Mouse (Mus musculus): ENCODE measurements around the gene Slit3. TPM values are rescaled to one million over a fixed set of nuclear protein-coding genes. Genes with fewer than 3 reads are reported as not detected.
A peak's percentile ranks its signal among the peaks of the same experiment; 100 is the strongest.

Slit3 gene
- polyA plus RNA-seq, 1 experiment from 2014 or later: 24.1 TPM

DNA sequence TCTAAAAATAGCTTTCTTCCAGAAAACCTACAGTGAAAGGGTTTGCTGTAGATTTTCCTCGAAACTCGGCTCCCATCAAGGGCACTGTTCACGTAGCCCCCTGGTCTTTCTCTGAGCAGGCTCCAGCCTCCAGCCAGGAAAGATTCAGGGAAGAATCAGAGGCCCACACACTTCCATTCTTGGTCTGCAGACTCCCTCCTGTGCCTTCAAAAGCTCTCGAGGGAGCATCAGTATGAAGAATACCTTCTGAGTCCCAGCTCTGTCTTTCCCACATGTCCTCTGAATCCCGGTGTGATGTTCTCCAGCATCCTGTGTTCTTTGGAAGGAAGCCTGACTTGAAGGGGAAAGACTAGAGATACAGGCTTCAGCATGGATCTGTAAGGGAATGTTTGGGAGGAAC lies 461.6 kb downstream of the Slit3 start:
- H3K9ac ChIP-seq (ENCODE audit: low read depth, low read length): no peak overlapping the region
- H3K27ac ChIP-seq (replicated peaks; ENCODE audit: low read depth, low read length): no peak overlapping the region
- peaks cover 13% of the 10 kb centered on the region for H3K36me3 ChIP-seq (ENCODE audit: control insufficient read depth, insufficient read depth, low read length)
- DNase-seq (ENCODE audit: low spot score): no peak
- no peak overlapping the region for H3K4me3 ChIP-seq (ENCODE audit: low read depth, low read length)
- H3K4me2 ChIP-seq (ENCODE audit: low read depth, low read length): no peak overlapping the region
- WGBS: 73% methylated on average over 5 of the region's 5 CpGs
- no peaks in the 10 kb centered on the region for H3K27me3 ChIP-seq (replicated peaks; ENCODE audit: control insufficient read depth, insufficient read depth, low read length)
- H3K9me3 ChIP-seq (ENCODE audit: control insufficient read depth, low read length): no peaks in the 10 kb centered on the region
- no peak for ATAC-seq (ENCODE audit: low read depth)
- H3K4me1 ChIP-seq (ENCODE audit: control insufficient read depth, insufficient read depth, low read length): no peaks in the 10 kb centered on the region

GRCm38 (mm10) chr11:35583633-35584032 lies 462.6 kb downstream of the Slit3 start:
- no peaks in the 10 kb centered on the region for H3K4me1 ChIP-seq (ENCODE audit: control insufficient read depth, insufficient read depth, low read length)
- no peaks in the 10 kb centered on the region for H3K9me3 ChIP-seq (ENCODE audit: control insufficient read depth, low read length)
- no peak overlapping the region for H3K4me2 ChIP-seq (ENCODE audit: low read depth, low read length)
- no peak overlapping the region for H3K4me3 ChIP-seq (ENCODE audit: low read depth, low read length)
- 68% methylated on average over 7 of the region's 7 CpGs for WGBS
- H3K27me3 ChIP-seq (replicated peaks; ENCODE audit: control insufficient read depth, insufficient read depth, low read length): no peaks in the 10 kb centered on the region
- no peak for DNase-seq (ENCODE audit: low spot score)
- H3K27ac ChIP-seq (replicated peaks; ENCODE audit: low read depth, low read length): no peak overlapping the region
- H3K9ac ChIP-seq (ENCODE audit: low read depth, low read length): no peak overlapping the region
- peak; percentile 42; the same call in 1 of the 2 replicates for ATAC-seq (ENCODE audit: low read depth)
- H3K36me3 ChIP-seq (ENCODE audit: control insufficient read depth, insufficient read depth, low read length): peaks cover 15% of the 10 kb centered on the region

DNA sequence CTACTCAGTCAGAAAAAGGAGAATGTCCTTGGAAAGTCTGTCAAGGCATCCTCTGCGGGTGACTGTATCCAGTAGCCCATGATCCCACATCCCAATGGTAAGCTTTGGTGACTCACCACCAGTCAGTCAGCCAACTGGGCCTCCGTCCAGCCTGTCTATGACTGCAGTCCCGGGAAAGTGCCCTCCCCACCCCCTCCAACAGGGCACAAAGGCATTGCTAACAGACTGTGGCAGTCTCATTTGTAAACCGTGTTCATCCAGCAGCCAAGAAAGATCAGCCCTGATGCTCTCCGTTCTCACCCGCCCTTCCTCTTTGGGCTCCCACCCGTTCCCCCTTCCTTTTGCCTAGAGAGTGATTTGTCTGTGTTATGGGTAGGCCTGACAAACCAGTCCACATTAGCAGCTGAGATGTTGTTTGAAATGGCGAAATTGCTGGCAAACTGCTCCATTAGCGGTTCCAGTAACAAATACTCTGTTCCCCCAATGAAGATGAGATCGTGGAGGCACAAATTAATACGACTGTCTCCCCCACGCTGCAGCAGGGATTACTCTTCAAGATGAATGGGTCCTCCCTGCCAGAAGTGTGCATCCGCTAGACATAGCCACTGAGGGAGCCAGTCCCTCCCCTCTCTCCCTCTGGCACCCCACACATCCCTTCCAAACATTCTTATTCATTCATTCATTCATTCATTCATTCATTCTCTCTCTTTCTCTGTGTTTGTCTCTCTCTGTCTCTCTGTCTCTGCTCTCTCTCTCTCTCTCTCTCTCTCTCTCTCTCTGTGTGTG lies 466.3 kb downstream of the Slit3 start:
- Histone ChIP-seq H3K9me3 (ENCODE audit: control insufficient read depth, low read length) (no peaks in the 10 kb centered on the region), H3K4me3 (ENCODE audit: low read depth, low read length) (no peak overlapping the region), H3K4me2 (ENCODE audit: low read depth, low read length) (no peak overlapping the region), H3K27ac (replicated peaks; ENCODE audit: low read depth, low read length) (no peak overlapping the region), H3K9ac (ENCODE audit: low read depth, low read length) (no peak overlapping the region), H3K27me3 (replicated peaks; ENCODE audit: control insufficient read depth, insufficient read depth, low read length) (no peaks in the 10 kb centered on the region), H3K4me1 (ENCODE audit: control insufficient read depth, insufficient read depth, low read length) (no peaks in the 10 kb centered on the region), H3K36me3 (ENCODE audit: control insufficient read depth, insufficient read depth, low read length) (0 out of 2 replicates have a peak, but pooled peaks cover 4% of the 10 kb centered on the region)
- DNase-seq (ENCODE audit: low spot score) (peak; percentile 26), ATAC-seq (ENCODE audit: low read depth) (peak; percentile 30; the same call in 1 of the 2 replicates)
- WGBS: 73% methylated on average over 13 of the region's 13 CpGs

DNA sequence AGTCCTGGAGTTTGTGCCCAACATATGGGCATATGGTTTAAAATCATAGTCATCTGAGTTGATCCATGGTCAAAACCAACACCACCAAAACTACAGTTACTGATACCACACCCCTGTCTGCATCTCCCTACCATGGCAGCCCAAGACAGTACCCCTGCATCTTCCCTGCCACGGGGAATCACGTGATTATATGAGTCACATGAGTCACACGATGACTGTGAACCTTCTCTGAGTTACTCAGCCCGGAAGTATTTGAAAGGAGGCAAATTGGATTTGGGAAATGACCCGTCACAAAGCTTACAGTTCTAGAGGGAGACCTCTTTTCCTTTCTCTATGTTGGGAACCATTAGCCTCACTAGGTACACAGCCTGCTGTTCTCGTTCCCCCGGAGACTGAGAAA lies 468.9 kb downstream of the Slit3 start:
- no peaks in the 10 kb centered on the region for H3K27me3 ChIP-seq (replicated peaks; ENCODE audit: control insufficient read depth, insufficient read depth, low read length)
- ATAC-seq (ENCODE audit: low read depth) (no peak), DNase-seq (ENCODE audit: low spot score) (no peak)
- no peak overlapping the region for H3K27ac ChIP-seq (replicated peaks; ENCODE audit: low read depth, low read length)
- no peaks in the 10 kb centered on the region for H3K4me1 ChIP-seq (ENCODE audit: control insufficient read depth, insufficient read depth, low read length)
- H3K9me3 ChIP-seq (ENCODE audit: control insufficient read depth, low read length): no peaks in the 10 kb centered on the region
- no peak overlapping the region for H3K9ac ChIP-seq (ENCODE audit: low read depth, low read length)
- 92% methylated on average over 7 of the region's 7 CpGs for WGBS
- H3K36me3 ChIP-seq (ENCODE audit: control insufficient read depth, insufficient read depth, low read length): 0 out of 2 replicates have a peak, but pooled peaks cover 4% of the 10 kb centered on the region
- H3K4me2 ChIP-seq (ENCODE audit: low read depth, low read length): no peak overlapping the region
- H3K4me3 ChIP-seq (ENCODE audit: low read depth, low read length): no peak overlapping the region

- Histone ChIP-seq H3K27ac (replicated peaks; ENCODE audit: low read depth, low read length) (no peak overlapping the region), H3K4me1 (ENCODE audit: control insufficient read depth, insufficient read depth, low read length) (no peaks in the 10 kb centered on the region)
These were observed 472.4 kb downstream of the Slit3 start for GRCm38 (mm10) chr11:35593146-35594034.

DNA sequence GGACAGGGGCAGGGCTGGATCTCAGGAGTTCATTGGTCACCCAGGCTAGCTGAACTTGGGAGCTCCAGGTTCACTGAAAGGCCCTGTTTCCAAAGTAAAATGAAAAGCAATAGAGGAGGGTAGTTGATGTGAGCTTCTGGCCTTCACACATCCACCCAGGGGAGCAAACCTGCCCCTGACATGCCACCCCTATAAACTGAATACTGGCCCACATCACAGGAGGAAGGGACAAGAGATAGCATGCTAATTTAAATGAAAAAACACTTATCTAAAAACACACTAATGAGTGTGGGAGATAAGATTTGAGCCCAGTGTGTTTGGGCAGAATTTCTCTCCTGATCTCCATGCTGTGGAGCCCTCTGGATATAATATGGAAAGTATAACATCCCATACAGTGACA lies 475.0 kb downstream of the Slit3 start:
- Histone ChIP-seq H3K27ac (replicated peaks; ENCODE audit: low read depth, low read length) (no peak overlapping the region), H3K4me2 (ENCODE audit: low read depth, low read length) (no peak overlapping the region), H3K9ac (ENCODE audit: low read depth, low read length) (no peak overlapping the region), H3K4me1 (ENCODE audit: control insufficient read depth, insufficient read depth, low read length) (no peaks in the 10 kb centered on the region), H3K4me3 (ENCODE audit: low read depth, low read length) (no peak overlapping the region), H3K9me3 (ENCODE audit: control insufficient read depth, low read length) (no peaks in the 10 kb centered on the region), H3K27me3 (replicated peaks; ENCODE audit: control insufficient read depth, insufficient read depth, low read length) (no peaks in the 10 kb centered on the region), H3K36me3 (ENCODE audit: control insufficient read depth, insufficient read depth, low read length) (0 out of 2 replicates have a peak, but pooled peaks cover 4% of the 10 kb centered on the region)
- ATAC-seq (ENCODE audit: low read depth): no peak
- DNase-seq (ENCODE audit: low spot score): no peak

More at GRCm38 (mm10) chr11:35593146-35594034, 472.4 kb downstream of the Slit3 start:
- no peak overlapping the region for H3K4me3 ChIP-seq (ENCODE audit: low read depth, low read length)
- H3K36me3 ChIP-seq (ENCODE audit: control insufficient read depth, insufficient read depth, low read length): 0 out of 2 replicates have a peak, but pooled peaks cover 4% of the 10 kb centered on the region
- no peak overlapping the region for H3K4me2 ChIP-seq (ENCODE audit: low read depth, low read length)
- DNase-seq (ENCODE audit: low spot score) (no peak), ATAC-seq (ENCODE audit: low read depth) (no peak)
- no peaks in the 10 kb centered on the region for H3K27me3 ChIP-seq (replicated peaks; ENCODE audit: control insufficient read depth, insufficient read depth, low read length)
- 71% methylated on average over 14 of the region's 14 CpGs for WGBS
- no peak overlapping the region for H3K9ac ChIP-seq (ENCODE audit: low read depth, low read length)
- no peaks in the 10 kb centered on the region for H3K9me3 ChIP-seq (ENCODE audit: control insufficient read depth, low read length)

DNA sequence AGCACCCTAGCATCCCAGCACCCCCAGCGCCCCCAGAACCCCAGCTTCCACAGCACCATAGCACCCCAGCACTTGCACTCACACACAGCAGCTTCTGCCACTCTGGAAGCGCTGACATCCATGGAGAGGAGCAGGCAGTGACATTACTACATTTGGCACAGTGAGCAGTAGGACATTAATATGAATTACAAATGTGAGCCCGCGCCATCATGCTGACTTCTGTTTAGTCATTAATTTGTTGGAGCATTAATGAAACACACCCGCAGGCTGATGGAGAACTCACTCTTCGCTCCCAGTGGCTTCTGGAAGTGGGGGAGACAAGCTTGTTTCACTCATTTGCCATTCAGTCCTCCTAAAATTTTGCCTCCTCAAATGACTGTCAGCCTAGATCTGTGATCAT lies 476.9 kb downstream of the Slit3 start:
- Histone ChIP-seq H3K9ac (ENCODE audit: low read depth, low read length) (no peak overlapping the region), H3K4me2 (ENCODE audit: low read depth, low read length) (no peak overlapping the region), H3K27me3 (replicated peaks; ENCODE audit: control insufficient read depth, insufficient read depth, low read length) (no peaks in the 10 kb centered on the region), H3K27ac (replicated peaks; ENCODE audit: low read depth, low read length) (no peak overlapping the region), H3K36me3 (ENCODE audit: control insufficient read depth, insufficient read depth, low read length) (0 out of 2 replicates have a peak, but pooled peaks cover 4% of the 10 kb centered on the region), H3K9me3 (ENCODE audit: control insufficient read depth, low read length) (no peaks in the 10 kb centered on the region), H3K4me3 (ENCODE audit: low read depth, low read length) (no peak overlapping the region), H3K4me1 (ENCODE audit: control insufficient read depth, insufficient read depth, low read length) (peaks cover 6% of the 10 kb centered on the region)
- DNase-seq (ENCODE audit: low spot score) (no peak), ATAC-seq (ENCODE audit: low read depth) (no peak)
- WGBS: 93% methylated on average over 6 of the region's 6 CpGs

DNA sequence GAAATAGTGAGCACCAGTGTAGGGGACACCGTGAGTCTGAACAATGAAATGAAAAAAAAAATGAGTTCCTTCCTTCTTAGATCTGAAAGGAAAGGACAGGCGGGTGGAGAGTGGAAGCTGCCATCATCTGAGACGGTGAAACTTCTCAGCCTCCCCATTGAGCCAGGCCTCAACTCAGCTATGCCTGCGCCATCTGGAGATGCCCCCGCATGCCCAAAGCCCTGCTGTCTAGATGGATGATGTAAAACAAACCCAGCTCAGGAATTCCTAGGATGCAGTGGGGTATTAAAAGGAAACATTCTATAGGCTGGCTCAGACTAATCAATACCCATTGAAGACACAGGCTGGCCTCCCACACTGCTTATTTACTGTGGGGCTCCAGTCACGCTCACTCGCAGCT lies 477.7 kb downstream of the Slit3 start:
- H3K27me3 ChIP-seq (replicated peaks; ENCODE audit: control insufficient read depth, insufficient read depth, low read length): no peaks in the 10 kb centered on the region
- DNase-seq (ENCODE audit: low spot score) (no peak), ATAC-seq (ENCODE audit: low read depth) (no peak)
- no peak overlapping the region for H3K27ac ChIP-seq (replicated peaks; ENCODE audit: low read depth, low read length)
- H3K9ac ChIP-seq (ENCODE audit: low read depth, low read length): no peak overlapping the region
- no peak overlapping the region for H3K4me2 ChIP-seq (ENCODE audit: low read depth, low read length)
- no peaks in the 10 kb centered on the region for H3K9me3 ChIP-seq (ENCODE audit: control insufficient read depth, low read length)
- WGBS: 58% methylated on average over 7 of the region's 7 CpGs
- H3K36me3 ChIP-seq (ENCODE audit: control insufficient read depth, insufficient read depth, low read length): 0 out of 2 replicates have a peak, but pooled peaks cover 4% of the 10 kb centered on the region
- peaks cover 8% of the 10 kb centered on the region for H3K4me1 ChIP-seq (ENCODE audit: control insufficient read depth, insufficient read depth, low read length)
- H3K4me3 ChIP-seq (ENCODE audit: low read depth, low read length): no peak overlapping the region
